Mouse (Mus musculus) neutrophil, adult 65 days (primary cell): ENCODE results near the gene Spocd1. TPM values are rescaled to one million over a fixed set of nuclear protein-coding genes. Genes with fewer than 3 reads are reported as not detected.

ENCODE experiments used
- total RNA-seq: library from RNA; stranded (reverse); gene quantifications from 2 replicates; pipeline ENCODE4 v1.2.4, GENCODE M21; 2023

Gene Spocd1
- 0.29 TPM in 1 of 2 replicates, not detected in the other for total RNA-seq

GRCm38 (mm10) chr4:129928949-129929348 is at the start of gene Spocd1:
Spocd1 (plus strand) TSS chr4:129929249.

GRCm38 (mm10) chr4:129984421-129985061 is 55.5 kb downstream of the Spocd1 start, which contains the start of gene Adgrb2:
Adgrb2 (plus strand) TSS chr4:129984870.

Other genes starting within 250 kb of the Spocd1 start
- 5.8 and 6.8 TPM in 2 replicates for gene Tmem39b, start 232.4 kb upstream of the Spocd1 start, total RNA-seq
- 72.6 and 77.9 TPM in 2 replicates for gene Khdrbs1, start 186.9 kb upstream of the Spocd1 start, total RNA-seq
- 141 and 168 TPM in 2 replicates for gene Ptp4a2, start 118.0 kb upstream of the Spocd1 start, total RNA-seq
- gene Adgrb2, start 55.6 kb downstream of the Spocd1 start, total RNA-seq, result not detected in 2 replicates
- not detected in 2 replicates for gene Col16a1, start 118.6 kb downstream of the Spocd1 start, total RNA-seq
- 53.4 and 70.7 TPM in 2 replicates for gene Pef1, start 173.3 kb downstream of the Spocd1 start, total RNA-seq
- 0.59 TPM in 1 of 2 replicates, not detected in the other for gene Hcrtr1, start 210.1 kb downstream of the Spocd1 start, total RNA-seq
- 67.0 and 83.9 TPM in 2 replicates for gene Tinagl1, start 245.9 kb downstream of the Spocd1 start, total RNA-seq